Mouse (Mus musculus): ENCODE results near the gene Olfr56. TPM values are rescaled to one million over a fixed set of nuclear protein-coding genes. Genes with fewer than 3 reads are reported as not detected.
A peak's percentile ranks its signal among the peaks of the same experiment; 100 is the strongest.
"Not testable (repeated sequence)": the region's sequence is repeated elsewhere in the genome, so short reads cannot be mapped to it uniquely, and the experiment has no call there.

The Olfr56 gene
- polyA plus RNA-seq, 1 experiment from 2014 or later: 0.06 TPM

DNA sequence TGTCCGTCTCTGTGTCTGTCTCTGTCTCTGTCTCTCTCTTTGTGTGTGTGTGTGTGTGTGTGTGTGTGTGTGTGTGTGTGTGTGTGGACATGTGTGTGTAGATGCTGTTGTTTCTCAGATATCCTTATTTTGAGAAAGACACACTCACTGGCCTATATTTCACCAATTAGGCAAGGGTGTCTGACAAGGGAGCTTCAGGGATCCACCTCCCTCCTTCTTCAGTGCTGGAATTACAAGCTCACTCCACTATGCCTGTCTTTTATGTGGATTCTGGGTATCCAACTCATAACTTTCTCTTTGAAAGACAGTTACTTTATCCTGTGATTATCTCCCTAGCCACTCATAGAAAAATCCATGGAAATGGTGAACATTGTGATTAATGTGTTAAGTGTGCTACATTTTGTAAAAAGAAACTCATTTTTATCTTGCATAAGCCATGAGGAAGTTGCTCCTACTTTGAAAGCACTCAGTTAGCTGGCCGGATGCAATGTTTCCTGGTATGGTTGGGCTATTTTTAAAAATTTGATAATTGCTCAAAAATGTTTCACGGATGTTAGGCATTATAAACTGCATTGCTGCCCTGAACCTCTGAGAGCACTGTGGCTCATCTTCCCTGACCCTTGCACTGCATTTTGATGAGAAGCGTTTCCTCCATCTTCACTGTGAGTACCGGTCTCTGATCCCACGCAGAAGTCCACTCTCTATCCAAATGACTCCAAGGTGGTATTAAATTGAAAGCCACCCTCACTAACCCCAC is 97.5 kb downstream of the Olfr56 start, which contains the start of gene Ifi47:
Gene Ifi47, plus strand, starts transcription at position 587 of the 757 bp plus-strand sequence.
- H3K27me3 ChIP-seq; POLR2A ChIA-PET; in situ Hi-C loops (cut with MboI; ENCODE audit: low pct_unique_long_range_greater_than_20kb); DNase-seq (ENCODE audit: low read depth, low spot score): not testable (repeated sequence)
- CTCF ChIA-PET: interaction anchor here (1.3 to 1.7 kb wide), 2 partner anchors 14 to 201 kb away, joined by 3 read pairs; no protein-coding TSS in a partner anchor
- TF ChIP-seq CTCF (IDR thresholded peaks at IDR 0.05): peak; percentile 5
- peak; percentile 82 for ATAC-seq

DNA sequence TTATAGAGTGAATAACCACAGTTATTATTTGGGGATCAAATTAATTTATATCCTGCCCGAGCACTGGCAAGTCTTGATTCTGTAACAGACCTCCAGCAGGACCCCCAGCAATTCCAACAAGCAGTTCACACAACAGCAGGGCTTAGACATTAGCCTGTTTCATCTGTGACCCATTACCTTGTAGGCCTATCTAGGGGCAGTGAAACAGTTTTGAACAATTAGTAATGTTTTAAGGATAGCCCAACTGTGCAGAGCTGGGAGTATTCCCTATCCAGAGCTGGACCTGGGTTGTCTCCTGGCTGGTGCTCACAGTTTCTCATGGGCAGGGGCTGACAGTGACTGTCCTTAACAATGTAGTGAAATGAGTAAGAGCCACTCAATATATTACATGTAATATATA is 98.3 kb downstream of the Olfr56 start:
- in situ Hi-C loops (cut with MboI; ENCODE audit: low pct_unique_long_range_greater_than_20kb): no loop called here
- ChIA-PET CTCF (interaction anchor here (1.3 to 1.7 kb wide), 2 partner anchors 13 to 202 kb away, joined by 3 read pairs; no protein-coding TSS in a partner anchor), POLR2A (no interaction called here)
- no peaks in the 10 kb centered on the region for H3K27me3 ChIP-seq
- ATAC-seq (no peak), DNase-seq (ENCODE audit: low read depth, low spot score) (no peak)
- no peak for TF ChIP-seq CTCF (IDR thresholded peaks at IDR 0.05)

- TF ChIP-seq CTCF (IDR thresholded peaks at IDR 0.05): no peak
- H3K27me3 ChIP-seq: no peaks in the 10 kb centered on the region
- in situ Hi-C loops (cut with MboI; ENCODE audit: low pct_unique_long_range_greater_than_20kb): no loop called here
- ChIA-PET CTCF (interaction anchor here (0.8 to 1.8 kb wide), 6 partner anchors 13 to 204 kb away, joined by 3 to 6 read pairs (median 4); no protein-coding TSS in a partner anchor), POLR2A (interaction anchor here (1.6 kb wide), 1 partner anchor 204 kb away, joined by 4 read pairs; no protein-coding TSS in a partner anchor)
- DNase-seq (ENCODE audit: low read depth, low spot score) (no peak), ATAC-seq (no peak)
Observed at GRCm38 (mm10) chr11:49078719-49079118, 100.0 kb downstream of the Olfr56 start.

DNA sequence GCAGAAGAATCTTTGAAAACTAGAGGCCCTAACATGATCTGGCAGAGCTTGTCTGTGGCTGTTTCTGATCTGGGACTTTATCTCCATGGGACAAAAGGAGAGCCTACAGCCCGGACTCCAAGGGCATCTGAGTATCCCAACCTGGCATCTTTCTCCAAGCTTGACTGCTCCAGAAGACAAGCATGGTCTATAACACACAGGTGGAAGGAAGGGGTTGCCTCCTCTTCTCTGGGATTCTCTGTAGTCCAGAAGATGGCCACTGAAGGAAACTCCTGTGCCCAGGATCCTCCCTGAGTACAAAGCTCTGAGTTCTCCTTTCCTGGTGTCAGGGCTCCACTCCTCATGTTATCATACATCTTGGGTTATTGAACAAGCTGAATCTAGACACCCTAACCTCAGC is 101.9 kb downstream of the Olfr56 start:
- ATAC-seq (no peak), DNase-seq (ENCODE audit: low read depth, low spot score) (no peak)
- no peak for TF ChIP-seq CTCF (IDR thresholded peaks at IDR 0.05)
- in situ Hi-C loops (cut with MboI; ENCODE audit: low pct_unique_long_range_greater_than_20kb): loop anchor here (5.0 to 10.0 kb wide), 2 partner anchors 86 to 158 kb away; partner anchors contain the start of genes Gm12185 and Tgtp1
- CTCF ChIA-PET: no interaction called here
- POLR2A ChIA-PET: no interaction called here
- no peaks in the 10 kb centered on the region for H3K27me3 ChIP-seq

DNA sequence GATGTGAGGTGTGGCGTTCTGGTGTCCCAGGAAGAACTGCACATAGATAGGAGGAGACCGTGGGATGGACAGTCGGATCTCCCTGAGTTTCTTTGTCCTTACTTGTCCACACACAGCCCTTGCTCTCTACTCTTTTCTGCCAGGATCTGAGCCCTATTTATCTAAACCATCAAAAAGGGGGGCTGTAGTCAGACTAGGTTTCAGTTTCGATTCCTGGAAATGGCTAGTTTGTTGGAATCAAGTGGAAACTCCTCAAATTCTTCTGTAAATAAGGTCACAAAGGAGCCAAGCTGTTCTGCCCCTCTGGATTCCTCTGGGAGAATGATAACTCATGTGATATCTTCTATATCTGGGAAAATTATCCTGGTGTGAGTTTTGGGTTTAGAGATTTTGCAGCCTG is 102.7 kb downstream of the Olfr56 start:
- in situ Hi-C loops (cut with MboI; ENCODE audit: low pct_unique_long_range_greater_than_20kb): loop anchor here (5.0 to 10.0 kb wide), 2 partner anchors 87 to 159 kb away; partner anchors contain the start of genes Gm12185 and Tgtp1
- H3K27me3 ChIP-seq: no peaks in the 10 kb centered on the region
- DNase-seq (ENCODE audit: low read depth, low spot score) (no peak), ATAC-seq (no peak)
- TF ChIP-seq CTCF (IDR thresholded peaks at IDR 0.05): no peak
- CTCF ChIA-PET: no interaction called here
- POLR2A ChIA-PET: no interaction called here

- no peaks in the 10 kb centered on the region for H3K27me3 ChIP-seq
- DNase-seq (ENCODE audit: low read depth, low spot score): no peak
- ChIA-PET CTCF (interaction anchor here (0.6 to 0.7 kb wide), 2 partner anchors 10 to 206 kb away, joined by 3 to 4 read pairs; no protein-coding TSS in a partner anchor), POLR2A (no interaction called here)
- TF ChIP-seq CTCF (IDR thresholded peaks at IDR 0.05): no peak
- in situ Hi-C loops (cut with MboI; ENCODE audit: low pct_unique_long_range_greater_than_20kb): loop anchor here (5.0 to 10.0 kb wide), 2 partner anchors 87 to 160 kb away; partner anchors contain the start of genes Gm12185 and Tgtp1
- ATAC-seq: no peak
Observed at GRCm38 (mm10) chr11:49081886-49082285, 103.2 kb downstream of the Olfr56 start.

DNA sequence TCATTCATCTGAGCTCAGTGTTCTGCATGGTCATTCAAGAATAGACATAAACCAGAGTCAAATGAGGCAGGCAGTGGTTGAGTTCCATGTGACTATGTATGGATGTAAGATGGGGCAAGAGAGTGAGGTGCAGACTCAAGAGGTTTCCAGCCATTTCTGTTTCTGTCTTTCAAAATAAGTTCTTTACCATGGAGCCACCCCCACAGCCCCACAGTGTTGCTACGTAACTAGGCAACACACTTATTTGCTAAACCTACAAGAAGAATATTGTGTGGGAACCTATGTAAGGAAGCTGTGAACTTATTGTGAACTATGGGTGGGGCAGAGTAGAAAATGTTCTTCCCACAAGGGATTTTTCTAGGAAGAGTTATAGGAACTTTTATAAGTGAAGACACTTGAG is 104.5 kb downstream of the Olfr56 start:
- in situ Hi-C loops (cut with MboI; ENCODE audit: low pct_unique_long_range_greater_than_20kb): loop anchor here (5.0 to 10.0 kb wide), 2 partner anchors 88 to 161 kb away; partner anchors contain the start of genes Gm12185 and Tgtp1
- DNase-seq (ENCODE audit: low read depth, low spot score) (no peak), ATAC-seq (no peak)
- ChIA-PET POLR2A (interaction anchor here (0.6 kb wide), 1 partner anchor 16 kb away, joined by 7 read pairs; no protein-coding TSS in a partner anchor), CTCF (interaction anchor here (1.0 to 1.2 kb wide), 2 partner anchors 9 to 209 kb away, joined by 4 to 5 read pairs; no protein-coding TSS in a partner anchor)
- TF ChIP-seq CTCF (IDR thresholded peaks at IDR 0.05): no peak
- H3K27me3 ChIP-seq: no peaks in the 10 kb centered on the region

GRCm38 (mm10) chr11:49083808-49084207 is 105.1 kb downstream of the Olfr56 start:
- no peaks in the 10 kb centered on the region for H3K27me3 ChIP-seq
- ATAC-seq: no peak
- no peak for TF ChIP-seq CTCF (IDR thresholded peaks at IDR 0.05)
- ChIA-PET POLR2A (interaction anchor here (0.6 to 1.2 kb wide), 3 partner anchors 16 to 228 kb away, joined by 3 to 7 read pairs (median 3); partner anchors contain the start of gene Irgm1), CTCF (interaction anchor here (1.0 to 1.4 kb wide), 3 partner anchors 8 to 209 kb away, joined by 3 to 5 read pairs (median 4); partner anchors contain the start of gene Gm12185)
- no peak for DNase-seq (ENCODE audit: low read depth, low spot score)
- in situ Hi-C loops (cut with MboI; ENCODE audit: low pct_unique_long_range_greater_than_20kb): loop anchor here (5.0 to 10.0 kb wide), 2 partner anchors 89 to 162 kb away; partner anchors contain the start of genes Gm12185 and Tgtp1

- no peak for DNase-seq (ENCODE audit: low read depth, low spot score)
- in situ Hi-C loops (cut with MboI; ENCODE audit: low pct_unique_long_range_greater_than_20kb): loop anchor here (5.0 to 10.0 kb wide), 2 partner anchors 90 to 162 kb away; partner anchors contain the start of genes Gm12185 and Tgtp1
- ChIA-PET CTCF (interaction anchor here (1.1 to 1.7 kb wide), 5 partner anchors 9 to 212 kb away, joined by 3 to 5 read pairs (median 4); partner anchors contain the start of gene Gm12185), POLR2A (interaction anchor here (0.7 to 1.2 kb wide), 2 partner anchors 212 to 229 kb away, joined by 3 read pairs; partner anchors contain the start of gene Irgm1)
- no peaks in the 10 kb centered on the region for H3K27me3 ChIP-seq
- peak; percentile 32 for ATAC-seq
- TF ChIP-seq CTCF (IDR thresholded peaks at IDR 0.05): no peak
Observed at GRCm38 (mm10) chr11:49084385-49084784, 105.7 kb downstream of the Olfr56 start.

- no peak for DNase-seq (ENCODE audit: low read depth, low spot score)
- in situ Hi-C loops (cut with MboI; ENCODE audit: low pct_unique_long_range_greater_than_20kb): loop anchor here (5.0 to 10.0 kb wide), 2 partner anchors 90 to 163 kb away; partner anchors contain the start of genes Gm12185 and Tgtp1
- POLR2A ChIA-PET: interaction anchor here (0.9 to 1.2 kb wide), 2 partner anchors 16 to 213 kb away, joined by 3 read pairs; partner anchors contain the start of gene Irgm1
- CTCF ChIA-PET: interaction anchor here (0.7 to 1.7 kb wide), 6 partner anchors 9 to 212 kb away, joined by 3 to 5 read pairs (median 4); partner anchors contain the start of gene Gm12185
- no peaks in the 10 kb centered on the region for H3K27me3 ChIP-seq
- peak; percentile 55 for TF ChIP-seq CTCF (IDR thresholded peaks at IDR 0.05)
- ATAC-seq: peak; percentile 70
Observed at GRCm38 (mm10) chr11:49084875-49085274, 106.2 kb downstream of the Olfr56 start.
